Mouse (Mus musculus): ENCODE data around the gene Fancc.

DNA sequence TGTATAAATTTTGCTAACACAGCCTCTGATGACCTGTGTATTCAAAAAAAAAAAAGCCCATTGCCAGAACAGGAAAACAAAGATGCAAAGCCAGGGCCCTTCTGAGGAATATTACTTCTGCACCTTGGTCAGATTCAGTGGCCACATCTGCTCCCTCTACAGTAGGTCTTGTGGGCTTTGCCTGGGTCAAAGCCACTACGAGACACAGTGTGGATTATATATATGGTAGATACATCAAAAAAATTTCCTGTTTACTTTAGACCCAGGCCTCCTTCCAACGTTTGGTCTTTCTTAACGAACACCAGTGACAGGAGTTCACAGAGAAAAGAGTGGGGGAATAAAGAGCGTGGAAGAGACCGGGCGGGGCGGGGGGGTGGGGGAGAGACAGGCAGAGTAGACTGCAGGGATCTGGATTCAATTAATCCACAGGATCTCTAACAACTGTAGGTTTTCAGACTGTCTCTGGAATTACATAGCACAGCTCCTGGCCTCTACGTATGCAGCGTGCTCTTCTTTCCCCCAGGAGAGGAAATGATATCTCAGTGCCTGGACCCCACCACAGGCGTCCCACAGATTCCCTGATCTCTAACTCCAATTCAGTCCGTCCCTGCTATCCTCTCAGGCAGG is 28.6 kb upstream of the Fancc start:
- TF ChIP-seq CTCF (conservative IDR thresholded peaks at IDR 0.05; ENCODE audit: low read length): no peak
- TF ChIP-seq NANOG (IDR thresholded peaks at IDR 0.05; ENCODE audit: borderline replicate concordance, low read length): no peak
